Mouse (Mus musculus) intestine, postnatal 0 days (tissue): ENCODE results near the gene Dnajb5. TPM values are rescaled to one million over a fixed set of nuclear protein-coding genes. Genes with fewer than 3 reads are reported as not detected.
A peak's percentile ranks its signal among the peaks of the same experiment; 100 is the strongest.

Source experiments
- ATAC-seq: fragments of 200-750 bp; cut with Nextera tagmentation; 2 replicates; pipeline ENCODE4 v1.8.0; 2017; ENCODE audit warnings: mild to moderate bottlenecking, moderate TSS enrichment, moderate library complexity
- H3K27ac ChIP-seq: fragments of 300-500 bp; sonication (generic); 2 replicates; pipeline ENCODE4 v1.5.1; 2014; ENCODE audit warnings: mild to moderate bottlenecking, low read depth, low read length, moderate library complexity
- H3K27me3 ChIP-seq: fragments of 300-500 bp; sonication (generic); replicated peaks from 2 replicates; pipeline ENCODE4 v1.6.1; 2014; ENCODE audit warnings: low read length, mixed read lengths; ENCODE audit not compliant: control insufficient read depth, insufficient read depth
- H3K36me3 ChIP-seq: fragments of 300-500 bp; sonication (generic); 2 replicates; pipeline ENCODE4 v1.6.1; 2014; ENCODE audit warnings: mild to moderate bottlenecking, moderate library complexity; ENCODE audit not compliant: control insufficient read depth, insufficient read depth
- H3K4me1 ChIP-seq: fragments of 300-500 bp; sonication (generic); replicated peaks from 2 replicates; pipeline ENCODE4 v1.6.1; 2014; ENCODE audit warnings: antibody characterized with exemption, low read length, mixed read lengths; ENCODE audit not compliant: control insufficient read depth, insufficient read depth
- H3K4me2 ChIP-seq: fragments of 300-500 bp; sonication (generic); replicated peaks from 2 replicates; pipeline ENCODE4 v1.6.1; 2014; ENCODE audit warnings: low read depth, mild to moderate bottlenecking, moderate library complexity
- H3K4me3 ChIP-seq: fragments of 300-500 bp; sonication (generic); 2 replicates; pipeline ENCODE4 v1.5.1; 2014; ENCODE audit warnings: low read depth, low read length
- H3K9ac ChIP-seq: fragments of 300-500 bp; sonication (generic); 2 replicates; pipeline ENCODE4 v1.6.1; 2014; ENCODE audit warnings: mild to moderate bottlenecking, low read depth, low read length
- H3K9me3 ChIP-seq: fragments of 300-500 bp; sonication (generic); 2 replicates; pipeline ENCODE4 v1.6.1; 2016; ENCODE audit warnings: mixed run types; ENCODE audit not compliant: control insufficient read depth
- CTCF ChIP-seq: sonication (generic); IDR thresholded peaks from 2 replicates; pipeline ENCODE4 v1.5.1; 2016; ENCODE audit warnings: low read depth, mild to moderate bottlenecking, control low read depth, antibody characterized with exemption, moderate library complexity
- WGBS: fragments of 180-500 bp; shearing (Covaris S2); extraction: QIAGEN DNeasy Blood & Tissue Kit; methylation state at CpG from one replicate; pipeline ENCODE4 v1.1.7; 2014; 5-methylcytosine and 5-hydroxymethylcytosine counted together
- polyA plus RNA-seq: library from polyadenylated mRNA; unstranded; fragments of >200 nt; fragmentation: Nextera tagmentation; extraction: Ambion mirVana; gene quantifications from 2 replicates; pipeline ENCODE4 v1.2.1, GENCODE M21; 2015

Dnajb5 gene
- 7.5 and 8.8 TPM in 2 replicates for polyA plus RNA-seq

DNA sequence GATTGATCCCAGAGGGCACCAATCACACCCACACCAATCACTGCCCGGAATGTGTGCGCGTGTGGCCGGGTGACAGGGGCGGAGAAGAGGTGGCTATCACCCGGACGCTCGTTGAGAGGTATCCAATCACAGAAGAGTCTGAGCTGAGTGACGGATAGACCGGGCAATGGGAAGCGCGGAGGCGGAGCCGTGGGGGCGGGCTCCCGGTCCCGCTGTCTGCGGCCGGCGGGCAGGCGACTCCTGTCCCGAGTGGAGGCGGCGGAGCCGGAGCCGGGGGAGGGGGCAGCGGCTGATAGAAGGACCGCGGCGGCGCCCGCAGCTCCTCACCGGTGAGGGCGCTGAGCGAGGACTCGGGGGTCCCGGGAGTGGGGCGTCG lies at the start of gene Dnajb5:
TSS of gene Dnajb5 (plus strand) at position 139 of the 376 bp plus-strand sequence.
- peaks cover 8% of the 10 kb centered on the region; the same call in 1 of the 2 replicates for H3K4me1 ChIP-seq
- H3K9me3 ChIP-seq, result no peaks in the 10 kb centered on the region
- H3K27me3 ChIP-seq, result peaks cover 17% of the 10 kb centered on the region; the same call in 1 of the 2 replicates
- ATAC-seq, result peak; percentile 95
- peak within 1 kb of the TSS; percentile 93 for H3K27ac ChIP-seq
- under 1% methylated on average over 38 of the region's 39 CpGs for WGBS
- H3K4me2 ChIP-seq, result peak within 1 kb of the TSS; percentile 91
- 0 out of 2 replicates have a peak, but pooled peaks have one; percentile 7 for TF ChIP-seq CTCF
- no peaks in the 10 kb centered on the region; the same call in 1 of the 2 replicates for H3K36me3 ChIP-seq
- peak within 1 kb of the TSS; percentile 89 for H3K9ac ChIP-seq
- H3K4me3 ChIP-seq, result peak within 1 kb of the TSS; percentile 78

GRCm38 (mm10) chr4:42900878-42901277 lies 48.7 kb upstream of the Dnajb5 start:
- no peak overlapping the region for H3K27ac ChIP-seq
- no peak overlapping the region for H3K9ac ChIP-seq
- no peak overlapping the region for H3K4me3 ChIP-seq
- H3K36me3 ChIP-seq, result no peaks in the 10 kb centered on the region
- H3K4me1 ChIP-seq, result no peaks in the 10 kb centered on the region
- 0 out of 2 replicates have a peak, but pooled peaks cover 3% of the 10 kb centered on the region for H3K27me3 ChIP-seq
- TF ChIP-seq CTCF, result no peak
- 70% methylated on average over 5 of the region's 5 CpGs for WGBS
- ATAC-seq, result no peak
- no peak overlapping the region for H3K4me2 ChIP-seq
- H3K9me3 ChIP-seq, result no peaks in the 10 kb centered on the region

GRCm38 (mm10) chr4:42902174-42902573 lies 47.4 kb upstream of the Dnajb5 start:
- Histone ChIP-seq H3K4me3 (no peak overlapping the region), H3K9me3 (no peaks in the 10 kb centered on the region), H3K4me1 (no peaks in the 10 kb centered on the region), H3K4me2 (no peak overlapping the region), H3K27ac (no peak overlapping the region), H3K27me3 (0 out of 2 replicates have a peak, but pooled peaks cover 3% of the 10 kb centered on the region), H3K36me3 (no peaks in the 10 kb centered on the region), H3K9ac (no peak overlapping the region)
- WGBS, result 48% methylated on average over 9 of the region's 9 CpGs
- TF ChIP-seq CTCF, result peak; percentile 62
- ATAC-seq, result no peak

GRCm38 (mm10) chr4:42902730-42903129 lies 46.9 kb upstream of the Dnajb5 start:
- no peaks in the 10 kb centered on the region for H3K36me3 ChIP-seq
- H3K9me3 ChIP-seq, result no peaks in the 10 kb centered on the region
- no peak overlapping the region for H3K9ac ChIP-seq
- H3K4me3 ChIP-seq, result no peak overlapping the region
- no peak overlapping the region for H3K4me2 ChIP-seq
- H3K4me1 ChIP-seq, result no peaks in the 10 kb centered on the region
- no peak for TF ChIP-seq CTCF
- no peak overlapping the region for H3K27ac ChIP-seq
- 0 out of 2 replicates have a peak, but pooled peaks cover 3% of the 10 kb centered on the region for H3K27me3 ChIP-seq
- WGBS, result 84% methylated on average over 5 of the region's 5 CpGs
- no peak for ATAC-seq

GRCm38 (mm10) chr4:42903942-42904341 lies 45.7 kb upstream of the Dnajb5 start:
- Histone ChIP-seq H3K9me3 (no peaks in the 10 kb centered on the region), H3K9ac (no peak overlapping the region), H3K4me1 (no peaks in the 10 kb centered on the region), H3K36me3 (no peaks in the 10 kb centered on the region), H3K4me2 (no peak overlapping the region), H3K27me3 (0 out of 2 replicates have a peak, but pooled peaks cover 3% of the 10 kb centered on the region), H3K4me3 (no peak overlapping the region), H3K27ac (no peak overlapping the region)
- TF ChIP-seq CTCF, result no peak
- no peak for ATAC-seq
- WGBS, result 40% methylated on average over 1 of the region's 1 CpGs

- H3K27ac ChIP-seq, result no peak overlapping the region
- H3K4me2 ChIP-seq, result no peak overlapping the region
- no peaks in the 10 kb centered on the region for H3K36me3 ChIP-seq
- no peaks in the 10 kb centered on the region for H3K9me3 ChIP-seq
- H3K4me3 ChIP-seq, result no peak overlapping the region
- no peaks in the 10 kb centered on the region for H3K4me1 ChIP-seq
- no peak for ATAC-seq
- no peak overlapping the region for H3K9ac ChIP-seq
- H3K27me3 ChIP-seq, result 0 out of 2 replicates have a peak, but pooled peaks cover 3% of the 10 kb centered on the region
- WGBS, result 91% methylated on average over 3 of the region's 3 CpGs
- no peak for TF ChIP-seq CTCF
Measured at GRCm38 (mm10) chr4:42904523-42904922, 45.1 kb upstream of the Dnajb5 start.

DNA sequence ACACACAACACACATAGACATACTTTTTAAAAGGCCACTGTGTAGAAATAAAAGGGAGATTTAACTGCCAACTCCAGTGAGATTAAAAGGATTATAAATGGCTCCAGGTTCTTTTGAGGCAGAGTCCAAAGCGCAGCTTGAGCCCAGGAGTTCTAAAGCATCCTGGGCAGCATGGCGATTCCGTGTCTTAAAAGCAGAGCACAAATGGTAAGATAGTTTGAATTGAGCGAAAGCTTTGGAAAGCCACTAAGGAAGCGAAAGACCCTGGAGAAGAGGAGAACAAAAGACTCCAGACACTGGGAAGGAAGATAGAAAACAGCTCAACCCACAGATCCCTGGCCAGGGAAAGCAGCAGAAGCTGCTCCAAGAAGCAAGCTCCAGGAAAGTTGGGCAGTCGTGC lies 44.6 kb upstream of the Dnajb5 start:
- Histone ChIP-seq H3K9me3 (no peaks in the 10 kb centered on the region), H3K9ac (no peak overlapping the region), H3K4me1 (no peaks in the 10 kb centered on the region), H3K4me2 (no peak overlapping the region), H3K27ac (no peak overlapping the region), H3K36me3 (no peaks in the 10 kb centered on the region), H3K27me3 (0 out of 2 replicates have a peak, but pooled peaks cover 3% of the 10 kb centered on the region), H3K4me3 (no peak overlapping the region)
- 81% methylated on average over 6 of the region's 6 CpGs for WGBS
- ATAC-seq, result no peak
- TF ChIP-seq CTCF, result no peak
